Mouse (Mus musculus): ENCODE measurements around the gene Sema3a.

DNA sequence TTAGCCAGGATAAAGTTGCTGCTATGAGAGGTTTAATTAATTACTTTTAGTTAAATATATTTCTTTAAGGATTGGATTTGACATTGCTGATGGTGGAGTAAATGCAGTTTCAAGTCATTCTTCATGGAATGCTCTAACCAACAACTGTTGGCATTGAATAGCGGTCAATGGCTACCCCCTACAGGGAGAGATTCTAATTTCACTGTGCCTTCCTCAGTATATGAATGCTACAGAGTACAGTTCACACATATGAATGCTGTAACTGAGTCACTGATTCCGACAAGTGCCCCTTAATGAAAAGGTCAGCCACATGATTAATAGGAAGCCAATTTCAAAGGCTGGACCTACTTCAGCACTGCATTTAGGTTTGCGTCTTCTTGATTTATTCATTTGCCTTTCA is 1.9 kb downstream of the Sema3a start:
- peak; percentile 35 for TF ChIP-seq CTCF (IDR thresholded peaks at IDR 0.05)
- TF ChIP-seq EP300 (IDR thresholded peaks at IDR 0.05), result no peak

Measured in lung, postnatal 0 days (tissue).